Mouse (Mus musculus): ENCODE measurements around the gene Zmym6.

Zmym6 gene

GRCm38 (mm10) chr4:127125834-127126463 lies 48.8 kb downstream of the Zmym6 start:
- DNase-seq, result peak; percentile 76 to 89

- DNase-seq, result no peak
These were observed 57.5 kb downstream of the Zmym6 start for GRCm38 (mm10) chr4:127134687-127135086.

- DNase-seq, result no peak
These were observed 60.4 kb downstream of the Zmym6 start for GRCm38 (mm10) chr4:127137591-127137990.

- DNase-seq, result peak in 1 of 2 experiments; percentile 52
These were observed 61.3 kb downstream of the Zmym6 start for GRCm38 (mm10) chr4:127138486-127138885.

- no peak for DNase-seq
These were observed 72.8 kb downstream of the Zmym6 start for GRCm38 (mm10) chr4:127150031-127150430.

- no peak for DNase-seq
These were observed 76.2 kb downstream of the Zmym6 start for GRCm38 (mm10) chr4:127153345-127153744.

- DNase-seq, result no peak
These were observed 78.6 kb downstream of the Zmym6 start for GRCm38 (mm10) chr4:127155757-127156156.

- DNase-seq, result no peak
These were observed 80.6 kb downstream of the Zmym6 start for GRCm38 (mm10) chr4:127157746-127158145.

- no peak for DNase-seq
These were observed 86.7 kb downstream of the Zmym6 start for GRCm38 (mm10) chr4:127163926-127164325.

- no peak for DNase-seq
These were observed 89.9 kb downstream of the Zmym6 start for GRCm38 (mm10) chr4:127167096-127167495.

GRCm38 (mm10) chr4:127167731-127168130 lies 90.5 kb downstream of the Zmym6 start:
- DNase-seq, result no peak

GRCm38 (mm10) chr4:127168211-127168913 lies 91.2 kb downstream of the Zmym6 start:
- peak; percentile 86 to 88 for DNase-seq

- DNase-seq, result peak; percentile 86 to 89
These were observed 91.7 kb downstream of the Zmym6 start, which contains the start of gene Dlgap3 for GRCm38 (mm10) chr4:127168914-127169345. Gene Dlgap3 (plus strand): TSS chr4:127169204.

GRCm38 (mm10) chr4:127169346-127170221 lies 92.4 kb downstream of the Zmym6 start:
- peak; percentile 69 to 73 for DNase-seq

GRCm38 (mm10) chr4:127170866-127171265 lies 93.7 kb downstream of the Zmym6 start:
- DNase-seq, result peak; percentile 84 to 86

- no peak for DNase-seq
These were observed 94.2 kb downstream of the Zmym6 start for GRCm38 (mm10) chr4:127171341-127171905.

- no peak for DNase-seq
These were observed 94.9 kb downstream of the Zmym6 start for GRCm38 (mm10) chr4:127172119-127172518.

GRCm38 (mm10) chr4:127172614-127173013 lies 95.4 kb downstream of the Zmym6 start:
- peak in 1 of 2 experiments; percentile 18 for DNase-seq

GRCm38 (mm10) chr4:127173461-127173860 lies 96.3 kb downstream of the Zmym6 start:
- peak; percentile 32 to 57 for DNase-seq
